Mouse (Mus musculus): ENCODE measurements at regions not wholly inside any gene's neighbourhood (a gene's known extent, or its start where the extent isn't known, plus 50 kb on each side); places are given as distances from the start of the nearest gene placed in this dataset.

- no peak for TF ChIP-seq CTCF (IDR thresholded peaks at IDR 0.05)
- no peak for TF ChIP-seq EP300 (IDR thresholded peaks at IDR 0.05; ENCODE audit: insufficient read depth, low read depth, low read length)
- TF ChIP-seq POLR2A (IDR thresholded peaks at IDR 0.05; ENCODE audit: insufficient read depth, low read depth, low read length): no peak
Observed at GRCm38 (mm10) chr16:30758041-30758440, 158.5 kb downstream of the Fam43a start.
